Mouse (Mus musculus) ES-E14 (cell line): ENCODE data around the gene Cda.

ENCODE experiments used
- CHD2 ChIP-seq: IDR thresholded peaks from 2 replicates; pipeline ENCODE4 v1.6.1; 2014; ENCODE audit warnings: mild to moderate bottlenecking, low read depth, low read length, inconsistent platforms
- HCFC1 ChIP-seq: IDR thresholded peaks from 2 replicates; pipeline ENCODE4 v1.6.1; 2012; ENCODE audit warnings: low read length, inconsistent platforms, borderline replicate concordance; ENCODE audit not compliant: insufficient read depth
- ZC3H11A ChIP-seq: IDR thresholded peaks from 2 replicates; pipeline ENCODE4 v1.6.1; 2012; ENCODE audit warnings: low read depth, mild to moderate bottlenecking, inconsistent platforms, low read length, borderline replicate concordance
- ZNF384 ChIP-seq: IDR thresholded peaks from 2 replicates; pipeline ENCODE4 v1.6.1; 2012; ENCODE audit warnings: low read depth, low read length, inconsistent platforms

DNA sequence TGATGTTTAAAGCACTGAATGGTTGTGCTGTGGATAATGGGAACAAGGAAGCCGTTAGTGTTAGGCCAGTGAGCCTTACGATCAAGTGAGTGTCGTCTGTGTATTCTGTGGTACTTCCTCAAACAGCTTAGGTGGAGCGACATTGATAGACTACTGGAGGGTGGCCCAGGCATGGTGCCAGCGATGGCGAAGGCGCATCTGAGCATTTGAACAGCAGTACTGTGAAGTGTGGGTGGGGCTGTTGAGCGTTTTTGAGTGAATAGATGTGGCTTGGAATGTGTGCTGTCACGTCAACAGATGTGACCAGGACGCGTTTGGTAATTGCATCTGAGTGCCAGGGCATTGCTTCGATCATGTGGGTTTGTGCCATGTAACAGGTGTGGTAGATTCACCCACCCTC lies 60.1 kb downstream of the Cda start:
- TF ChIP-seq ZC3H11A = no peak
- TF ChIP-seq CHD2 = no peak
- no peak for TF ChIP-seq ZNF384
- TF ChIP-seq HCFC1 = no peak
